In the genomic region with DNA sequence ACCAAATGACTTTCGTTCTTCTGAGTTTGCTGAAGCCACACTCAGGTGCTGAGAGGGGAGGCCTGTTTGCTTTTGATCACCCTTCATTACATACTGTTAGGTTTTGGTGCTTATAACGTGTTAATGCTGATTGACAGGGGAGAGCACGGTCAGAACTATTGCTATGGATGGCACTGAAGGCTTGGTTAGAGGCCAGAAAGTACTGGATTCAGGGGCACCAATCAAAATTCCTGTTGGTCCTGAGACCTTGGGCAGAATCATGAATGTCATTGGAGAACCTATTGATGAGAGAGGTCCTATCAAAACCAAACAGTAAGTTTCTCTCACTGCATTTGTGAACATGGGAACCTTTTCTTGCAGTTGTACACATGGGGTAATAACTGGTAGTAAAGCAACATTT, we compare ENCODE assay signal across 8 mouse cellular contexts. TPM values are rescaled to one million over a fixed set of nuclear protein-coding genes. Genes with fewer than 3 reads are reported as not detected.
DNase-seq lines count a peak whose midpoint lies in the region; ATAC-seq and TF ChIP-seq lines count a peak whose summit lies in the region.

No protein-coding gene starts in this region.

- H3K27me3 ChIP-seq in kidney, adult 2 months (replicated peaks; ENCODE audit: control insufficient read depth, insufficient read depth, low read length) = no peaks in the 10 kb centered on the region
- no peaks in the 10 kb centered on the region for H3K27me3 ChIP-seq in heart, embryonic 16.5 days (ENCODE audit: control insufficient read depth, insufficient read depth, low read length)
- no peaks in the 10 kb centered on the region for H3K27me3 ChIP-seq in midbrain, embryonic 11.5 days (ENCODE audit: control insufficient read depth, insufficient read depth, low read length)

- peak overlapping the region; percentile 70 for H3K4me2 ChIP-seq in heart, embryonic 16.5 days (ENCODE audit: low read depth, low read length)
- peak overlapping the region; percentile 96 for H3K4me2 ChIP-seq in midbrain, embryonic 11.5 days

- 1% methylated on average over 3 of the region's 3 CpGs for WGBS in kidney, adult 2 months
- 3% methylated on average over 3 of the region's 3 CpGs for WGBS in heart, embryonic 16.5 days
- 8% methylated on average over 3 of the region's 3 CpGs for WGBS in midbrain, embryonic 11.5 days

- ATAC-seq in heart, embryonic 16.5 days (replicated peaks; ENCODE audit: extremely low read depth, insufficient read depth, low FRiP score) = no peak
- ATAC-seq in midbrain, embryonic 11.5 days (ENCODE audit: low FRiP score) = no peak

- H3K9me3 ChIP-seq in heart, embryonic 16.5 days (replicated peaks; ENCODE audit: control insufficient read depth, low read length) = no peaks in the 10 kb centered on the region
- H3K9me3 ChIP-seq in midbrain, embryonic 11.5 days (ENCODE audit: control insufficient read depth, low read length) = no peaks in the 10 kb centered on the region

- H3K4me1 ChIP-seq in kidney, adult 2 months (ENCODE audit: control insufficient read depth, insufficient read depth, low read length) = peaks cover 19% of the 10 kb centered on the region; the same call in 1 of the 2 replicates
- peaks cover 25% of the 10 kb centered on the region for H3K4me1 ChIP-seq in heart, embryonic 16.5 days (ENCODE audit: control insufficient read depth, insufficient read depth, low read length)
- H3K4me1 ChIP-seq in midbrain, embryonic 11.5 days (ENCODE audit: control insufficient read depth, insufficient read depth, low read length) = peaks cover 12% of the 10 kb centered on the region

- DNase-seq in kidney, adult 2 months = peak; percentile 37
- no peak for DNase-seq in kidney, adult 18-20 months
- peak; percentile 40 for DNase-seq in NIH3T3 (ENCODE audit: low read depth)
- no peak for DNase-seq in midbrain, embryonic 11.5 days (ENCODE audit: low spot score, missing footprints)
- no peak for DNase-seq in embryo, embryonic 10 days (ENCODE audit: low spot score)
- DNase-seq in thymus, postnatal 25 days = no peak
- no peak for DNase-seq in left cerebral cortex, adult 11 months (ENCODE audit: low spot score)

- peak overlapping the region; percentile 99 for H3K27ac ChIP-seq in kidney, adult 2 months (ENCODE audit: insufficient read depth, low read depth, low read length)
- peak overlapping the region; percentile 94 for H3K27ac ChIP-seq in heart, embryonic 16.5 days (ENCODE audit: low read length)
- no peak overlapping the region for H3K27ac ChIP-seq in midbrain, embryonic 11.5 days (ENCODE audit: low read depth, low read length)

- H3K9ac ChIP-seq in heart, embryonic 16.5 days (ENCODE audit: low read length) = peak overlapping the region; percentile 99
- H3K9ac ChIP-seq in midbrain, embryonic 11.5 days (ENCODE audit: low read length) = peak overlapping the region; percentile 97

- peaks cover 36% of the 10 kb centered on the region for H3K36me3 ChIP-seq in kidney, adult 2 months (ENCODE audit: control insufficient read depth, insufficient read depth, low read length)
- peaks cover 43% of the 10 kb centered on the region for H3K36me3 ChIP-seq in heart, embryonic 16.5 days (ENCODE audit: control insufficient read depth, insufficient read depth)
- H3K36me3 ChIP-seq in midbrain, embryonic 11.5 days (ENCODE audit: control insufficient read depth, insufficient read depth, low read length) = peaks cover 30% of the 10 kb centered on the region

- no peak for TF ChIP-seq POLR2A in kidney, adult 2 months (IDR thresholded peaks at IDR 0.05; ENCODE audit: low read depth, low read length)

- H3K4me3 ChIP-seq in kidney, adult 2 months (ENCODE audit: insufficient read depth, low read depth, low read length) = peak overlapping the region; percentile 93
- H3K4me3 ChIP-seq in heart, embryonic 16.5 days (ENCODE audit: low read length) = peak overlapping the region; percentile 73
- peak overlapping the region; percentile 99 for H3K4me3 ChIP-seq in midbrain, embryonic 11.5 days (ENCODE audit: low read depth, low read length)

- no peak for TF ChIP-seq CTCF in kidney, adult 2 months (conservative IDR thresholded peaks at IDR 0.05; ENCODE audit: insufficient read depth, insufficient read length, low read depth, low read length)

RNA-seq across cellular contexts. Expression of a gene that starts 1.1 kb away (rescaled TPM):
- polyA plus RNA-seq in kidney, adult 2 months (2012; rRNA removed) = 4,550 and 7,521 TPM in 2 replicates
- 6,748 and 7,106 TPM in 2 replicates for polyA plus RNA-seq in heart, embryonic 16.5 days (2015; fragmentation: Nextera tagmentation; extraction: Ambion mirVana)
- 2,316 and 2,383 TPM in 2 replicates for polyA plus RNA-seq in midbrain, embryonic 11.5 days (2014; fragmentation: Nextera tagmentation; extraction: Ambion mirVana)

RNA-seq across cellular contexts. Expression of a gene that starts 7.2 kb away (rescaled TPM):
- 21.6 and 22.5 TPM in 2 replicates for polyA plus RNA-seq in kidney, adult 2 months (2012; rRNA removed)
- polyA plus RNA-seq in heart, embryonic 16.5 days (2015; fragmentation: Nextera tagmentation; extraction: Ambion mirVana) = 6.6 and 8.5 TPM in 2 replicates
- 20.2 and 21.0 TPM in 2 replicates for polyA plus RNA-seq in midbrain, embryonic 11.5 days (2014; fragmentation: Nextera tagmentation; extraction: Ambion mirVana)

RNA-seq across cellular contexts. Expression of a gene that starts 25.4 kb away (rescaled TPM):
- polyA plus RNA-seq in kidney, adult 2 months (2012; rRNA removed) = 28.2 and 32.5 TPM in 2 replicates
- polyA plus RNA-seq in heart, embryonic 16.5 days (2015; fragmentation: Nextera tagmentation; extraction: Ambion mirVana) = 263 and 278 TPM in 2 replicates
- polyA plus RNA-seq in midbrain, embryonic 11.5 days (2014; fragmentation: Nextera tagmentation; extraction: Ambion mirVana) = 686 and 692 TPM in 2 replicates

RNA-seq across cellular contexts. Expression of a gene that starts 48.8 kb away (rescaled TPM):
- 195 and 258 TPM in 2 replicates for polyA plus RNA-seq in kidney, adult 2 months (2012; rRNA removed)
- 419 and 441 TPM in 2 replicates for polyA plus RNA-seq in heart, embryonic 16.5 days (2015; fragmentation: Nextera tagmentation; extraction: Ambion mirVana)
- polyA plus RNA-seq in midbrain, embryonic 11.5 days (2014; fragmentation: Nextera tagmentation; extraction: Ambion mirVana) = 915 and 936 TPM in 2 replicates

Comparison
In these comparisons a context has a peak if more than half of its experiments do, and no peak if none do; other contexts are left out.
1. DNase-seq: peak in kidney, adult 2 months (single experiment) and NIH3T3 (single experiment); none in kidney, adult 18-20 months (single experiment), midbrain, embryonic 11.5 days (single experiment), embryo, embryonic 10 days (single experiment), thymus, postnatal 25 days (single experiment) and left cerebral cortex, adult 11 months (single experiment).
2. Peak in every context shown above with its lines, with median percentiles within 50 percentile points of each other: H3K4me3 ChIP-seq.